Mouse (Mus musculus): ENCODE data around the gene H13. TPM values are rescaled to one million over a fixed set of nuclear protein-coding genes. Genes with fewer than 3 reads are reported as not detected.
A peak's percentile ranks its signal among the peaks of the same experiment; 100 is the strongest.

The H13 gene
- polyA plus RNA-seq, 1 experiment = 82.8 TPM

- peaks cover 60% of the 10 kb centered on the region for H3K36me3 ChIP-seq (ENCODE audit: control insufficient read depth, insufficient read depth, low read length)
- H3K27ac ChIP-seq (ENCODE audit: insufficient read depth, low read length) = no peak overlapping the region
- H3K4me1 ChIP-seq (ENCODE audit: control insufficient read depth, insufficient read depth, insufficient read length) = no peaks in the 10 kb centered on the region
- no peak overlapping the region for H3K4me3 ChIP-seq (ENCODE audit: extremely low read depth, insufficient read depth, insufficient read length)
- no peaks in the 10 kb centered on the region for H3K27me3 ChIP-seq (ENCODE audit: control insufficient read depth, insufficient read depth, low read length)
- no peak for DNase-seq (ENCODE audit: low read depth in 1 of 2, low spot score in 2 of 2)
- 91% methylated on average over 5 of the region's 5 CpGs for WGBS
- TF ChIP-seq POLR2A (IDR thresholded peaks at IDR 0.05; ENCODE audit: low read depth, low read length) (no peak), CTCF (IDR thresholded peaks at IDR 0.05; ENCODE audit: extremely low read depth, insufficient read depth, insufficient read length, insufficient replicate concordance) (no peak)
These were observed 13.8 kb downstream of the H13 start for GRCm38 (mm10) chr2:152683086-152683485.

- Histone ChIP-seq H3K27ac (ENCODE audit: insufficient read depth, low read length) (no peak overlapping the region), H3K27me3 (ENCODE audit: control insufficient read depth, insufficient read depth, low read length) (no peaks in the 10 kb centered on the region), H3K36me3 (ENCODE audit: control insufficient read depth, insufficient read depth, low read length) (peaks cover 66% of the 10 kb centered on the region), H3K4me1 (ENCODE audit: control insufficient read depth, insufficient read depth, insufficient read length) (no peaks in the 10 kb centered on the region), H3K4me3 (ENCODE audit: extremely low read depth, insufficient read depth, insufficient read length) (no peak overlapping the region)
- WGBS = 93% methylated on average over 12 of the region's 12 CpGs
- DNase-seq (ENCODE audit: low read depth in 1 of 2, low spot score in 2 of 2) = no peak
- no peak for TF ChIP-seq POLR2A (IDR thresholded peaks at IDR 0.05; ENCODE audit: low read depth, low read length)
- TF ChIP-seq CTCF (IDR thresholded peaks at IDR 0.05; ENCODE audit: extremely low read depth, insufficient read depth, insufficient read length, insufficient replicate concordance) = no peak
These were observed 17.1 kb downstream of the H13 start for GRCm38 (mm10) chr2:152686399-152686798.

GRCm38 (mm10) chr2:152686806-152687267, 17.6 kb downstream of the H13 start, which contains the start of gene Mcts2:
Gene Mcts2 (plus strand): TSS chr2:152687035.
- 91% methylated on average over 45 of the region's 45 CpGs for WGBS
- no peak for TF ChIP-seq CTCF (IDR thresholded peaks at IDR 0.05; ENCODE audit: extremely low read depth, insufficient read depth, insufficient read length, insufficient replicate concordance)
- no peak for TF ChIP-seq POLR2A (IDR thresholded peaks at IDR 0.05; ENCODE audit: low read depth, low read length)
- Histone ChIP-seq H3K27me3 (ENCODE audit: control insufficient read depth, insufficient read depth, low read length) (no peaks in the 10 kb centered on the region), H3K4me1 (ENCODE audit: control insufficient read depth, insufficient read depth, insufficient read length) (no peaks in the 10 kb centered on the region), H3K36me3 (ENCODE audit: control insufficient read depth, insufficient read depth, low read length) (peaks cover 62% of the 10 kb centered on the region), H3K4me3 (ENCODE audit: extremely low read depth, insufficient read depth, insufficient read length) (0 out of 2 replicates have a peak within 1 kb of the TSS, but pooled peaks have one; percentile 2), H3K27ac (ENCODE audit: insufficient read depth, low read length) (no peak within 1 kb of the TSS)
- peak in 1 of 2 experiments; percentile 31 for DNase-seq (ENCODE audit: low read depth in 1 of 2, low spot score in 2 of 2)

- DNase-seq (ENCODE audit: low read depth in 1 of 2, low spot score in 2 of 2) = no peak
- no peaks in the 10 kb centered on the region for H3K27me3 ChIP-seq (ENCODE audit: control insufficient read depth, insufficient read depth, low read length)
- peaks cover 44% of the 10 kb centered on the region for H3K36me3 ChIP-seq (ENCODE audit: control insufficient read depth, insufficient read depth, low read length)
- TF ChIP-seq CTCF (IDR thresholded peaks at IDR 0.05; ENCODE audit: extremely low read depth, insufficient read depth, insufficient read length, insufficient replicate concordance) = no peak
- no peak for TF ChIP-seq POLR2A (IDR thresholded peaks at IDR 0.05; ENCODE audit: low read depth, low read length)
- H3K4me3 ChIP-seq (ENCODE audit: extremely low read depth, insufficient read depth, insufficient read length) = no peak overlapping the region
- no peak overlapping the region for H3K27ac ChIP-seq (ENCODE audit: insufficient read depth, low read length)
- 83% methylated on average over 7 of the region's 7 CpGs for WGBS
- no peaks in the 10 kb centered on the region for H3K4me1 ChIP-seq (ENCODE audit: control insufficient read depth, insufficient read depth, insufficient read length)
These were observed 22.4 kb downstream of the H13 start for GRCm38 (mm10) chr2:152691564-152692217.

- Histone ChIP-seq H3K36me3 (ENCODE audit: control insufficient read depth, insufficient read depth, low read length) (peaks cover 40% of the 10 kb centered on the region), H3K27me3 (ENCODE audit: control insufficient read depth, insufficient read depth, low read length) (no peaks in the 10 kb centered on the region), H3K27ac (ENCODE audit: insufficient read depth, low read length) (no peak overlapping the region), H3K4me3 (ENCODE audit: extremely low read depth, insufficient read depth, insufficient read length) (no peak overlapping the region), H3K4me1 (ENCODE audit: control insufficient read depth, insufficient read depth, insufficient read length) (no peaks in the 10 kb centered on the region)
- DNase-seq (ENCODE audit: low read depth in 1 of 2, low spot score in 2 of 2) = peak; percentile 32 to 33
- 24% methylated on average over 9 of the region's 9 CpGs for WGBS
- peak; percentile 85; the same call in 1 of the 2 replicates for TF ChIP-seq CTCF (IDR thresholded peaks at IDR 0.05; ENCODE audit: extremely low read depth, insufficient read depth, insufficient read length, insufficient replicate concordance)
- no peak for TF ChIP-seq POLR2A (IDR thresholded peaks at IDR 0.05; ENCODE audit: low read depth, low read length)
These were observed 24.0 kb downstream of the H13 start for GRCm38 (mm10) chr2:152693233-152693632.

GRCm38 (mm10) chr2:152693735-152694134, 24.5 kb downstream of the H13 start:
- WGBS = 92% methylated on average over 13 of the region's 13 CpGs
- H3K36me3 ChIP-seq (ENCODE audit: control insufficient read depth, insufficient read depth, low read length) = peaks cover 39% of the 10 kb centered on the region

GRCm38 (mm10) chr2:152694708-152695107, 25.4 kb downstream of the H13 start:
- TF ChIP-seq CTCF (IDR thresholded peaks at IDR 0.05; ENCODE audit: extremely low read depth, insufficient read depth, insufficient read length, insufficient replicate concordance) (no peak), POLR2A (IDR thresholded peaks at IDR 0.05; ENCODE audit: low read depth, low read length) (no peak)
- Histone ChIP-seq H3K4me1 (ENCODE audit: control insufficient read depth, insufficient read depth, insufficient read length) (no peaks in the 10 kb centered on the region), H3K4me3 (ENCODE audit: extremely low read depth, insufficient read depth, insufficient read length) (no peak overlapping the region), H3K36me3 (ENCODE audit: control insufficient read depth, insufficient read depth, low read length) (peaks cover 40% of the 10 kb centered on the region), H3K27ac (ENCODE audit: insufficient read depth, low read length) (no peak overlapping the region), H3K27me3 (ENCODE audit: control insufficient read depth, insufficient read depth, low read length) (no peaks in the 10 kb centered on the region)
- 90% methylated on average over 7 of the region's 7 CpGs for WGBS
- no peak for DNase-seq (ENCODE audit: low read depth in 1 of 2, low spot score in 2 of 2)

More at GRCm38 (mm10) chr2:152693735-152694134, 24.5 kb downstream of the H13 start:
- no peak for DNase-seq (ENCODE audit: low read depth in 1 of 2, low spot score in 2 of 2)
- no peak overlapping the region for H3K27ac ChIP-seq (ENCODE audit: insufficient read depth, low read length)
- H3K4me3 ChIP-seq (ENCODE audit: extremely low read depth, insufficient read depth, insufficient read length) = no peak overlapping the region
- no peaks in the 10 kb centered on the region for H3K4me1 ChIP-seq (ENCODE audit: control insufficient read depth, insufficient read depth, insufficient read length)
- H3K27me3 ChIP-seq (ENCODE audit: control insufficient read depth, insufficient read depth, low read length) = no peaks in the 10 kb centered on the region
- TF ChIP-seq CTCF (IDR thresholded peaks at IDR 0.05; ENCODE audit: extremely low read depth, insufficient read depth, insufficient read length, insufficient replicate concordance) (no peak), POLR2A (IDR thresholded peaks at IDR 0.05; ENCODE audit: low read depth, low read length) (no peak)

Data from spleen, adult 2 months (tissue).